Mouse (Mus musculus) olfactory bulb, adult 2 months (tissue): ENCODE measurements around the gene Fam83e. TPM values are rescaled to one million over a fixed set of nuclear protein-coding genes. Genes with fewer than 3 reads are reported as not detected.

ENCODE experiments used
- H3K27ac ChIP-seq: fragments of 200-500 bp; 2 replicates; pipeline ENCODE4 v1.5.1; 2012; ENCODE audit warnings: low read depth, low read length; ENCODE audit not compliant: insufficient read depth
- H3K4me1 ChIP-seq: fragments of 200-500 bp; 2 replicates; pipeline ENCODE4 v1.6.1; 2012; ENCODE audit warnings: low read length; ENCODE audit not compliant: control insufficient read depth, insufficient read depth
- H3K4me3 ChIP-seq: fragments of 200-500 bp; 2 replicates; pipeline ENCODE4 v1.5.1; 2012; ENCODE audit warnings: mild to moderate bottlenecking, low read depth, low read length, moderate library complexity; ENCODE audit not compliant: insufficient read depth
- CTCF ChIP-seq: fragments of 200-500 bp; IDR thresholded peaks from 2 replicates; pipeline ENCODE4 v1.5.1; 2012; ENCODE audit warnings: low read depth, mild to moderate bottlenecking, low read length, moderate library complexity; ENCODE audit not compliant: insufficient read depth
- POLR2A ChIP-seq: fragments of 200-500 bp; IDR thresholded peaks from 2 replicates; pipeline ENCODE4 v1.6.1; 2012; ENCODE audit warnings: mild to moderate bottlenecking, low read depth, low read length, moderate library complexity; ENCODE audit not compliant: insufficient read depth
- WGBS: fragments of 180-500 bp; shearing (Covaris S2); methylation state at CpG from one replicate; pipeline ENCODE4 v1.1.7; 2018; 5-methylcytosine and 5-hydroxymethylcytosine counted together
- polyA plus RNA-seq: library from polyadenylated mRNA; stranded (reverse); fragments of >200 nt; gene quantifications from 2 replicates; pipeline ENCODE4 v1.2.4, GENCODE M21; 2012; ENCODE audit warnings: low replicate concordance; ENCODE audit not compliant: missing spikeins, insufficient read depth, insufficient read length

Fam83e gene
- polyA plus RNA-seq = not detected in 2 replicates

DNA sequence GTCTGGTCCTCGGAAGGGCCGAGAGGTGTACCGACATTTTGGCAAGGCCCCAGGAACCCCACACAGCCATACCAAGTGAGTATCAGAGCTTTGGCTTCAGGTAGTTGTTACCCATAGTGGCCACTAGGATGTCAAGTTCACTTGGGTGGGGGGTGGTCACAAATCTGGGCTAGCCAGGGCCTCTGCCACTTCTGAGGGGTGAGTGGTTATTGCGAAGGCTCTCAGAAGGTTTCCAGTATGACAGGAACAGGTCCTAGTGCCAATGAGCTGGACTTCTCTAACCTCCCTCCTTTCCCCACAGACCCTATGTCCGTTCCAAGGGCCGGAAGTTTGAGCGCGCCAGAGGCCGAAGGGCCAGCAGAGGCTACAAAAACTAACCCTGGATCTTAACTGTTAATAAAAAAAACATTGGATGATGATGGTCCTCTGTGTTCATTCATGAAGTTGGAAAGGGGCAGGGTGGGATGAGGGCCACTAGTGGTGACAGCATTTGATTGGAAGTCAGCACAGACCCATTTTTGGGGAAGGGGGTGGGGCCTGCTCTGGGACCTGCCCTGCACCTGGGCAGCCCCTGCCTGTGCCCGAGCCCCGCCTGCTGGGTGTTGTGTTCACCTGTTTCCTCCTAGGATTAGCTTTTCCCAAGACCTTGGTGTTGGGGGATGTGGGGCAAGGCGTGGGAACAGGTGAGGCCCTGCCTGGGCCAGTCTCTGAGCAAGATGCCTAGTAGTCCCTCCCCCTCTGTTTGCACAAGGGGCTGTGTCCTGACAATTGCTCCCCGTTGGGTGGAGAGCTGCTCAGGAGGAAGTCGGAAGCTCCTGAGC is at the start of gene Fam83e:
TSS of gene Fam83e (plus strand) at position 800 of the 821 bp plus-strand sequence.
- TF ChIP-seq POLR2A = no peak
- TF ChIP-seq CTCF = no peak
- Histone ChIP-seq H3K4me3 (no peak within 1 kb of the TSS), H3K4me1 (peaks cover 21% of the 10 kb centered on the region), H3K27ac (no peak within 1 kb of the TSS)
- WGBS = 76% methylated on average over 14 of the region's 14 CpGs

DNA sequence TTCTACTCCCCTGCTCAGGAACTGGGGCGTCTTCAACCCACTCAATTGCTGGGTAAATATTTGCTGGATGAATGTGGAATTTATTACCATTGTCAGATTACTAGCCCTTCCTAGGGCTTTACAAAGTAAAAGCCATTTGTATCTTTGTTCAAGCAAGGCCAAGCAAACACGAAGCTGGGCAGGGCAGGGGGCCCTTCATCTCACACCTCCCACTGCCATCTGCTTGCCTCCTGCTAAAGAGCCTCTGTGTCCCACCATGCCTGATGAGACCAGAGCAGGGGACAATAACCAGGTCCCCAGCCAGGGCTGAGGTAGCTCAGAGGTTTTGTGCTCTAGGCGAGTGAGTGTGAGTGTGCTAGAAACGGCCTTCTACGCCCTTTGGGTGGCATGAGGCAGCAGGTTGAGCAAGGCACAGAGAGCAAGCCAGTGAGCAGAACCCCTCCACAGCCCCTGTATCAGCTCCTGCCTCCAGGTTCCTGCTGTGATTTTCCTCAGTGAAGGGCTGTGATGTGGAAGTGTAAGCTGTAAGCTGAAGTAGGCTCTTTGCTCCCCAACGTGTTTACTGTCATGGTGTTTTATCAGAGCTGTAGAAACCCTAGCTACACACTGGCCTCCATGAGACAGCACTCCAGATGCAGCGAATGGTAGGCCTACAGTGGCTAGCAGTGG is 43.3 kb upstream of the Fam83e start:
- WGBS = 90% methylated on average over 7 of the region's 7 CpGs
- no peak overlapping the region for H3K27ac ChIP-seq
- no peak overlapping the region for H3K4me3 ChIP-seq
- TF ChIP-seq CTCF (no peak), POLR2A (no peak)
- peaks cover 4% of the 10 kb centered on the region for H3K4me1 ChIP-seq

DNA sequence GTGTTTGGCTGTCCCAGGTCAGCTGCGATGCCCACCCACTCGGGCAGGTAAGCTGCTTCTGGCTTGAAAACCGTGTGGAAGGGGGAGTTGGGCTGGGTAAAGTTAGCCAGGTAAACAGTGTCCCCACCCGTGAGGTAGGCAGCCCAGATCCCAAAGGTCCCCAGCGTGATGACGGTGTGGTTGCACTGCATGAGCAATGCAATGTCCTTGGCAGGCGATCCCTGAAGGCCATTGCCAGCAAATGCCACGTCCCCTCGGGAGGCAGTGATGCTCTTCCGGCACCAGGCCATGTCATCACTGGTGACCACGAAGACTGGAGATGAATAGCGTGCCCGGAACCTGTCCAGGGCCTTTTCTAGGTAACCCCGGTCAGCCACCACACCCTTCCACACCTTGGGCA is 42.5 kb upstream of the Fam83e start:
- WGBS = 93% methylated on average over 14 of the region's 14 CpGs
- TF ChIP-seq POLR2A (no peak), CTCF (no peak)
- no peak overlapping the region for H3K4me3 ChIP-seq
- peaks cover 7% of the 10 kb centered on the region for H3K4me1 ChIP-seq
- no peak overlapping the region for H3K27ac ChIP-seq

DNA sequence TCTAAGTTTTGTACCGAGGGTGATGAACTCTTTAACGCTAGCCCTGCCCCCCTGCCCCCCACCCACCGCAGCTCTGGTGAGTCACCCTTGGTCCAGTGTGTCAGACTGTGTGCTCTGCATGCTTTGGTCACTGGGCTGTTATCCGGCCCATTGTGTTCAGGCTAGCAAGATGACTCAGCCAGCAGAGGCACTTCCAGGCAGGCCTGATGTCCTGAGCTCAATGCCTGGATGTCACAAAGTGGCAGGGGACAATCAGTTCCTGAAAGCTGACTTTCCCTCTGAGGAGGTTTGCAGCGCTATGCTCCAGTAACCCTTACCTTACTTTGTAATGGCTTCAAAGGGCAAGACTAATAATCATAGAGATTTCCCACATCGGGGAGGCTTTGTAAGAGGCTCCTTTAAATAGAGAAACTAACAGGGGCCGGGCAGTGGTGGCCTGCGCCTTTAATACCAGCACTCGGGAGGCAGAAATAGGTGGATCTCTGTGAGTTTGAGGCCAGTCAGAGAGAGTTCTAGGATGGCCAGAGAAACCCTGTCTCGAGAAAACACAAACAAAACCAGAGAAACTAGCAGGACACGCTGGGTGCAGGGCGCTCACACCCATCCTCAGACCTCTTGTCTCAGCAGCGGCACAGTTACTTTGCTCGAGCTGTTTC is 40.9 kb upstream of the Fam83e start:
- Histone ChIP-seq H3K4me1 (peaks cover 7% of the 10 kb centered on the region), H3K4me3 (no peak overlapping the region), H3K27ac (no peak overlapping the region)
- WGBS = 73% methylated on average over 14 of the region's 14 CpGs
- TF ChIP-seq CTCF = no peak
- no peak for TF ChIP-seq POLR2A

DNA sequence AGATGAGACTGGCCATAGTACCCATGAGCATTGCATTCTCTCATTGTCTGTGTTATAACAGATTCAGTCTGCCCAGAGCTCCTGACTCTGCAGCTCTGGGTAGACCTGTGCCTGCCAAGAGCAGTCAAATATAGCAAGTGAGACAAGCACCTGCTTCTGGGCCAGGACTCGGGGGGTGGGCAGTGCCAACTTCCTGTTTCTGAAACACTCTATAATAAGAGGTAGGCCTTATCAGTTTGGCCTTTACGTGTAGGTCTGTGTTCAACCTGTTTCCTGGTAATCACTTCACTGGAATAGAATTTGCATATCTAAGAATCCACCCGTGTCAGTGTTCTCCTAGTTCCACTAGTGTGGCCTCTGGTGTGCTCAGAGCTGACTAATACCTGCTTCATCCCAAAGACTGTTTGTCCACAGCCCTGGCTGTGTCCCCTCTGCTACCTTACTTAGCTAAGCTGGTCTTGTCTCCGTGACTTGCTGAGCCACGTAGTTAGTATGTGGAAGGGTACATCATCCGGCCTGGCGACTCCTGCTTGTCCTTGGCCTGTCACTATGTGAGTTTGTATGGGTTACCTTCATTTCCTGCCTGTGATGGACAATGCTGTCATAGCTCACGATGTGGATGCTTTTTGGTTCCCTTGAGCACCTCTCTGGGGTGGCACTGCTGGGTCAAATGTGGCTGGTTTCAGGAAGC is 39.8 kb upstream of the Fam83e start:
- Histone ChIP-seq H3K27ac (no peak overlapping the region), H3K4me3 (no peak overlapping the region), H3K4me1 (peaks cover 7% of the 10 kb centered on the region)
- TF ChIP-seq POLR2A (no peak), CTCF (no peak)
- WGBS = 88% methylated on average over 8 of the region's 8 CpGs

DNA sequence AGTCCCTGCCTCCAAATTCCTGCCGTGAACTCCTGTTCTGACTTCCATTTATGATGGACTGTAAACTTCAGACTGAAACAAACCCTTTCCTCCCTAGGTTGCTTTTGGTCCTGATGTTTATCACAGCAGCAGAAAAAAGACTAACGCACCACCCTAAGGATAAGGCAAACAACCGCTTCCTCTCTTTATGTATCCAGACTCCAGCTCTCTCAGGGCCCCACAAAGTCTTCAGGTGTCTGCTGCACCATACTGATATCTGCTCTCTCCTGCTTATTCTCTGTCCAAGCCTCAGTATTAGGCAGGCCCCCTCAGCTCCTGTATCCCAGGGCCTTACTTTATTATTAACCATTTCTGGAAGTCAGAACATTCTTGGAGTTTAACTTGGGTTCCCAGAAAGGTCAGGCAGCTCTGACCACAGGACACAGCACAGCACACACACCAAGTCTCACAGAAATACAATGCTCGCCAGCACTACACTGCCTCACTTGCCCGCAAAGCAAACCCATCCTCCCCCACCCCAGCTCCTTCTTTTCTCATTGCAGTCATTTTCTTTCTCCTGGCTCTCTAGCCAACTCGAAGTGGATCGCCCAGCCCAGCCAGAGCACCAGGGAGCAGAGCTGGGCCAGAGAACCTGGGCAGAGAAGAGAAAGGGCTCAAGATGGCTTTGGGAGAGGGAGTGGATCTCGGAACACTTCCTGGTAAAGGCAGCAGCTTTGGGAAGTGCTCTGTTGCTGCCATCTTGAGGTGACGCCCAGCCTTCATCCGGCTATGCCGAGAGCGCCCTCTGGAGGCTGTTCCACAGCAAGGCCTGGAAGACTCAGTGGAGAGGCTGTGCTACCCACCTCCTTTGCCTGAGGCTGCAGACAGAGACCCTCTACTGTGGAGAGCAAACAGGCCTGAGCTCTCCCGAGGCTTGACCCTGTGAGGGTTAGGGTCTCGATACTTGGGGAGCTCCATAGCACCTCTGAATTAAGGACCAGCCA is 38.6 kb upstream of the Fam83e start:
- Histone ChIP-seq H3K27ac (peak overlapping the region; percentile 64; the same call in 1 of the 2 replicates), H3K4me1 (peaks cover 7% of the 10 kb centered on the region), H3K4me3 (peak overlapping the region; percentile 38)
- TF ChIP-seq POLR2A (no peak), CTCF (peak; percentile 94)
- 29% methylated on average over 14 of the region's 14 CpGs for WGBS

DNA sequence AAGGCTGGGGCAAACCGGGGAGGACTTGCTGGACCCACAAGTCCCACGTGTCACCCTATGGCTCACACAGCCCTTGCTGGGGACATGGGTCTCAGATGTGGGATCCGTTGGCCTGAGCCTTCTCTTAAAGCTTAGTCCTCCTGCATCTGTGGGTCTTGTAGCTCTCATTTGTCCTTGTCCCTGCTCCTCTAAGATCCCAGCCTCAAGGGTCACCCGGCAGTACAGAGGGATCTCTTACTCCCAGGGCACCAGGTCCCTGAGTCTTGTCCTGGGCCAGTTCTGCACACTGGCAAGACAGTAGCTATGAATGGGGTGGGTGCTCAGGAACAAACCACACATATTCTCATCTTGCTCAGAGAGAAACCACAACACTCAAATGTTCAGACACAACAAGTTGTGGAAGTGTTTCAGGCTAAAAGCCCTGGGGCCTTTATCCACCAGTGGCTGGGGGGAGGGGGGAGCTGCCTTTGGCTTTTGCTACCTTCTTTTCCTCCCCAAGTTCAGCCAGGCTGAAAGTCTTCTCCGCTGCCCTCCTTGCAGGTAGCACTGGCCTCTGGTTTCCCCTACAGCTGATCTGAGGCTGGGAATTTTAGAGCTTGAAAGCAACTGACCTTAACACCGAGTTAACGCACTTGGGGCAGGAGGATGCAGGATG is 37.5 kb upstream of the Fam83e start, which contains the start of gene Ntn5:
TSS of gene Ntn5 (plus strand) at position 627 of the 655 bp plus-strand sequence.
- Histone ChIP-seq H3K27ac (no peak within 1 kb of the TSS), H3K4me1 (peaks cover 7% of the 10 kb centered on the region), H3K4me3 (no peak within 1 kb of the TSS)
- TF ChIP-seq CTCF = no peak
- WGBS = 82% methylated on average over 7 of the region's 7 CpGs
